Mouse (Mus musculus): Measurements from ENCODE around the gene Inpp5a. TPM values are rescaled to one million over a fixed set of nuclear protein-coding genes. Genes with fewer than 3 reads are reported as not detected.
A peak's percentile ranks its signal among the peaks of the same experiment; 100 is the strongest.

Inpp5a gene
- polyA plus RNA-seq, 1 experiment, result 28.1 TPM

GRCm38 (mm10) chr7:139456759-139457158, 67.8 kb downstream of the Inpp5a start:
- 70% methylated on average over 6 of the region's 6 CpGs for WGBS
- Histone ChIP-seq H3K4me1 (ENCODE audit: control insufficient read depth, insufficient read depth, low read length) (no peaks in the 10 kb centered on the region), H3K27ac (ENCODE audit: control insufficient read depth, insufficient read depth, low read depth, low read length, poor library complexity) (no peak overlapping the region), H3K4me3 (replicated peaks; ENCODE audit: control insufficient read depth, low read depth, low read length) (no peak overlapping the region)
- TF ChIP-seq CTCF (IDR thresholded peaks at IDR 0.05; ENCODE audit: control insufficient read depth, insufficient read depth, low read length), result no peak
- no peak for TF ChIP-seq POLR2A (IDR thresholded peaks at IDR 0.05; ENCODE audit: borderline replicate concordance, control insufficient read depth, low read depth, low read length)

- WGBS, result 83% methylated on average over 12 of the region's 12 CpGs
- Histone ChIP-seq H3K4me3 (replicated peaks; ENCODE audit: control insufficient read depth, low read depth, low read length) (no peak overlapping the region), H3K27ac (ENCODE audit: control insufficient read depth, insufficient read depth, low read depth, low read length, poor library complexity) (no peak overlapping the region), H3K4me1 (ENCODE audit: control insufficient read depth, insufficient read depth, low read length) (peaks cover 3% of the 10 kb centered on the region)
- no peak for TF ChIP-seq POLR2A (IDR thresholded peaks at IDR 0.05; ENCODE audit: borderline replicate concordance, control insufficient read depth, low read depth, low read length)
- no peak for TF ChIP-seq CTCF (IDR thresholded peaks at IDR 0.05; ENCODE audit: control insufficient read depth, insufficient read depth, low read length)
Observed at GRCm38 (mm10) chr7:139461344-139461743, 72.4 kb downstream of the Inpp5a start.

- TF ChIP-seq CTCF (IDR thresholded peaks at IDR 0.05; ENCODE audit: control insufficient read depth, insufficient read depth, low read length) (no peak), POLR2A (IDR thresholded peaks at IDR 0.05; ENCODE audit: borderline replicate concordance, control insufficient read depth, low read depth, low read length) (no peak)
- WGBS, result 93% methylated on average over 10 of the region's 10 CpGs
- peaks cover 4% of the 10 kb centered on the region for H3K4me1 ChIP-seq (ENCODE audit: control insufficient read depth, insufficient read depth, low read length)
Observed at GRCm38 (mm10) chr7:139462142-139462541, 73.2 kb downstream of the Inpp5a start.

GRCm38 (mm10) chr7:139465538-139465937, 76.6 kb downstream of the Inpp5a start:
- Histone ChIP-seq H3K4me3 (replicated peaks; ENCODE audit: control insufficient read depth, low read depth, low read length) (no peak overlapping the region), H3K4me1 (ENCODE audit: control insufficient read depth, insufficient read depth, low read length) (peaks cover 4% of the 10 kb centered on the region), H3K27ac (ENCODE audit: control insufficient read depth, insufficient read depth, low read depth, low read length, poor library complexity) (no peak overlapping the region)
- WGBS, result 61% methylated on average over 4 of the region's 4 CpGs
- no peak for TF ChIP-seq CTCF (IDR thresholded peaks at IDR 0.05; ENCODE audit: control insufficient read depth, insufficient read depth, low read length)
- TF ChIP-seq POLR2A (IDR thresholded peaks at IDR 0.05; ENCODE audit: borderline replicate concordance, control insufficient read depth, low read depth, low read length), result no peak

More at GRCm38 (mm10) chr7:139462142-139462541, 73.2 kb downstream of the Inpp5a start:
- H3K4me3 ChIP-seq (replicated peaks; ENCODE audit: control insufficient read depth, low read depth, low read length), result no peak overlapping the region
- H3K27ac ChIP-seq (ENCODE audit: control insufficient read depth, insufficient read depth, low read depth, low read length, poor library complexity), result no peak overlapping the region

- 14% methylated on average over 7 of the region's 7 CpGs for WGBS
- TF ChIP-seq POLR2A (IDR thresholded peaks at IDR 0.05; ENCODE audit: borderline replicate concordance, control insufficient read depth, low read depth, low read length), result no peak
- TF ChIP-seq CTCF (IDR thresholded peaks at IDR 0.05; ENCODE audit: control insufficient read depth, insufficient read depth, low read length), result no peak
- peaks cover 4% of the 10 kb centered on the region for H3K4me1 ChIP-seq (ENCODE audit: control insufficient read depth, insufficient read depth, low read length)
- no peak overlapping the region for H3K4me3 ChIP-seq (replicated peaks; ENCODE audit: control insufficient read depth, low read depth, low read length)
- H3K27ac ChIP-seq (ENCODE audit: control insufficient read depth, insufficient read depth, low read depth, low read length, poor library complexity), result 0 out of 2 replicates have a peak overlapping the region, but pooled peaks have one; percentile 9
Observed at GRCm38 (mm10) chr7:139466484-139467176, 77.7 kb downstream of the Inpp5a start.

- Histone ChIP-seq H3K27ac (ENCODE audit: control insufficient read depth, insufficient read depth, low read depth, low read length, poor library complexity) (0 out of 2 replicates have a peak overlapping the region, but pooled peaks have one; percentile 9), H3K4me1 (ENCODE audit: control insufficient read depth, insufficient read depth, low read length) (peaks cover 4% of the 10 kb centered on the region), H3K4me3 (replicated peaks; ENCODE audit: control insufficient read depth, low read depth, low read length) (no peak overlapping the region)
- TF ChIP-seq CTCF (IDR thresholded peaks at IDR 0.05; ENCODE audit: control insufficient read depth, insufficient read depth, low read length) (no peak), POLR2A (IDR thresholded peaks at IDR 0.05; ENCODE audit: borderline replicate concordance, control insufficient read depth, low read depth, low read length) (no peak)
- 40% methylated on average over 10 of the region's 10 CpGs for WGBS
Observed at GRCm38 (mm10) chr7:139467177-139467895, 78.4 kb downstream of the Inpp5a start.

GRCm38 (mm10) chr7:139467896-139468279, 79.0 kb downstream of the Inpp5a start:
- TF ChIP-seq POLR2A (IDR thresholded peaks at IDR 0.05; ENCODE audit: borderline replicate concordance, control insufficient read depth, low read depth, low read length) (no peak), CTCF (IDR thresholded peaks at IDR 0.05; ENCODE audit: control insufficient read depth, insufficient read depth, low read length) (no peak)
- H3K27ac ChIP-seq (ENCODE audit: control insufficient read depth, insufficient read depth, low read depth, low read length, poor library complexity), result no peak overlapping the region
- H3K4me3 ChIP-seq (replicated peaks; ENCODE audit: control insufficient read depth, low read depth, low read length), result no peak overlapping the region
- peaks cover 4% of the 10 kb centered on the region for H3K4me1 ChIP-seq (ENCODE audit: control insufficient read depth, insufficient read depth, low read length)
- WGBS, result 66% methylated on average over 4 of the region's 4 CpGs

- peaks cover 4% of the 10 kb centered on the region for H3K4me1 ChIP-seq (ENCODE audit: control insufficient read depth, insufficient read depth, low read length)
- 78% methylated on average over 2 of the region's 2 CpGs for WGBS
- H3K4me3 ChIP-seq (replicated peaks; ENCODE audit: control insufficient read depth, low read depth, low read length), result no peak overlapping the region
- H3K27ac ChIP-seq (ENCODE audit: control insufficient read depth, insufficient read depth, low read depth, low read length, poor library complexity), result no peak overlapping the region
- TF ChIP-seq POLR2A (IDR thresholded peaks at IDR 0.05; ENCODE audit: borderline replicate concordance, control insufficient read depth, low read depth, low read length) (no peak), CTCF (IDR thresholded peaks at IDR 0.05; ENCODE audit: control insufficient read depth, insufficient read depth, low read length) (no peak)
Observed at GRCm38 (mm10) chr7:139468440-139468839, 79.5 kb downstream of the Inpp5a start.
